Mouse (Mus musculus): ENCODE data around the gene Bzw2.

The Bzw2 gene

DNA sequence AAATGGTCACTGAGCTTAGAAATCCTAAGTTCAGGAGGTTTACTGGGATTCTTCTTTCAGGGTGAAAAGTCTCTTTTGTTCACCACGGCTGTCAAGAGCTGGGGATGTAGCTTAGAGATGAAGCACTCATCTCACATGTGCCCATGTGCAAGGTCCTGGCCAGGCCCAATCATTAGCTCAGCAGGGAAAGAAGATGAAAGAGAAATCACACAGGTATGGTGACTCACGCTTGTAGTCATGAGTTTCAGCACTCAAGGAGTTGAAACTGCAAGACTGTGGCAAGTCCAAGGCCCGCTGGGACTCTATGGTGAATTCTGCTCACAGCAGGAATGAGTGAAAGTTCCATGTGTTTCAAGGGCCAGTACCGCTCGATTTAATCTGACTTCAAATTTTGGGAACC lies 23.8 kb downstream of the Bzw2 start:
- no peak for DNase-seq

- DNase-seq: no peak
Measured at GRCm38 (mm10) chr12:36133547-36133946, 24.3 kb downstream of the Bzw2 start.

DNA sequence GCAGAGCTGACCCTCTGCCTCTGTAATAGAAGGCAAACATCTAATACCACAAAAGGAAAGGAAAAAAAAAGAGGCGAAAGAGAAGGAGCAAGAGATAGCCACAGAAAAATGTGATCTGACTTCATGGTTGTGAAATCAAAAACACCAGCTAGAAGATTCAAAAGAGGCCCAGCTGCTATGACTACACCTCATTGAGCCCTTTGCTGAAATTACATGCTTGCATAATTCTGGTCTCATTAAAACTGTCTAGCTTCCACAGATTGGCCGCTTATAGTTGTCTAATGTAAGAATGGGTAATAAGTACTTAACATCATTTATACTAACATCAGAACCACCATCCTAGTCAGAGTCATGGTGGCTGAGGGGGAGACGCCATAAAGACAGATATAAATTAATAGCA lies 25.2 kb downstream of the Bzw2 start:
- DNase-seq: no peak

GRCm38 (mm10) chr12:36132254-36132653 lies 25.6 kb downstream of the Bzw2 start:
- DNase-seq: no peak

GRCm38 (mm10) chr12:36129826-36130225 lies 28.1 kb downstream of the Bzw2 start:
- no peak for DNase-seq

DNA sequence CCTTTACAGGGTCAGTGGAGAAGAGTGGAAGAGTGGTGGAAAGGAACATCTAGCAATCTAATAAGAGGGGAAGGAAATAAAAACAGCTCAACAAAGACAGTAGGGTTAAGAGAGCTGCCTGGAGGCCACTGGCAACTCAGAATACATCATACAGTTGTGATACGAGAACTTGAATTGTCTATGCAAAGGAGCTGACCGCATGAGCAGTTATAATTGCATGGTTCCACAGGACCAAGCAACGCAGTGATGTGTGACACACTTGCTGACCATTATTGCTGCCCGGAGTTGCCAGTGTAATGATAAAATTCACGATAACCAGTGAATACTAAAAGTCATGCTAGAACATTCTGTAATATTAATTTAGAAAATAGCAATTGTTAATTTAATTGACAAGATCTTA lies 31.8 kb downstream of the Bzw2 start:
- no peak for DNase-seq

- no peak for DNase-seq
Measured at GRCm38 (mm10) chr12:36119244-36119643, 38.6 kb downstream of the Bzw2 start.

- DNase-seq: no peak
Measured at GRCm38 (mm10) chr12:36117161-36117560, 40.7 kb downstream of the Bzw2 start.

GRCm38 (mm10) chr12:36112081-36112480 lies 45.8 kb downstream of the Bzw2 start:
- no peak for DNase-seq

GRCm38 (mm10) chr12:36111110-36111509 lies 46.8 kb downstream of the Bzw2 start:
- DNase-seq: no peak

DNA sequence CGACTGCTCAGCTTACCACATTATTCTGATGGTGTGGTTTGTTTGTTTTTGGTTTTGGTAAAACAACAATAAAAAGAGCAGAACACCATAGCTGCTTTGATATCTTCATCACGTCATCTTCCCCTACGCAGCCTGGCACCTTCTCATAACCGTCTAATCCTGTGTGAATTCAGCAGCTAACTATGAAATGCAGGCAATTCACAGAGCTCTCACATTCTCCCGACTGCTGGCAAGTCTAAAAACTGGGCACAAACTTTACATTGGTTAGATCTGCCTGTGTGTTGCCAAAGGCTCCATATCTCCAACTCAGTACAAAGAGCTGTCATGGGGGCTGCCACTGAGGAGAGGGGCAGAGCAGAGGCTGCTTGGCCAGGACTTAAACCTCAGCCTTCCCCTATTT lies 47.4 kb downstream of the Bzw2 start:
- DNase-seq: no peak

DNA sequence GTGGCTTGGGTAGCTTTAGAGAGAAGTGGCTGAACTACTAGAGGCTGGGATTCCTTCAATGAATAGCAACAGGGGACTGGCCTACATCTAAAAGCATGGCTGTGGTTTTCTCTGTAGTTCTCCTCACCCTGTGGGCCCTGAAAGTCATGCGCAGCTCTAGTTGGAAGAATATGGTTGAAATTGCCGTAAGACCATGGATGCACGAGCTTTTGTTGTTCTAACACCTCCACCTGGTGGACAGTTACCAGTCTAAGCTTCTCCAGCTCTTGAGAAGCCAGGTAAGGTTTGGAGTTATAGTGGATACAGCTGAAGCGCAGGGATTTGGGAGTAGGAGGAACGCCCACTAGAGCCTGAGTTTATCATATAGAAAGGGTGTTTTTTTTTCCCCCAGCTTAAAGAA lies 49.4 kb downstream of the Bzw2 start:
- no peak for DNase-seq

- no peak for DNase-seq
Measured at GRCm38 (mm10) chr12:36103592-36103910, 54.3 kb downstream of the Bzw2 start.

DNA sequence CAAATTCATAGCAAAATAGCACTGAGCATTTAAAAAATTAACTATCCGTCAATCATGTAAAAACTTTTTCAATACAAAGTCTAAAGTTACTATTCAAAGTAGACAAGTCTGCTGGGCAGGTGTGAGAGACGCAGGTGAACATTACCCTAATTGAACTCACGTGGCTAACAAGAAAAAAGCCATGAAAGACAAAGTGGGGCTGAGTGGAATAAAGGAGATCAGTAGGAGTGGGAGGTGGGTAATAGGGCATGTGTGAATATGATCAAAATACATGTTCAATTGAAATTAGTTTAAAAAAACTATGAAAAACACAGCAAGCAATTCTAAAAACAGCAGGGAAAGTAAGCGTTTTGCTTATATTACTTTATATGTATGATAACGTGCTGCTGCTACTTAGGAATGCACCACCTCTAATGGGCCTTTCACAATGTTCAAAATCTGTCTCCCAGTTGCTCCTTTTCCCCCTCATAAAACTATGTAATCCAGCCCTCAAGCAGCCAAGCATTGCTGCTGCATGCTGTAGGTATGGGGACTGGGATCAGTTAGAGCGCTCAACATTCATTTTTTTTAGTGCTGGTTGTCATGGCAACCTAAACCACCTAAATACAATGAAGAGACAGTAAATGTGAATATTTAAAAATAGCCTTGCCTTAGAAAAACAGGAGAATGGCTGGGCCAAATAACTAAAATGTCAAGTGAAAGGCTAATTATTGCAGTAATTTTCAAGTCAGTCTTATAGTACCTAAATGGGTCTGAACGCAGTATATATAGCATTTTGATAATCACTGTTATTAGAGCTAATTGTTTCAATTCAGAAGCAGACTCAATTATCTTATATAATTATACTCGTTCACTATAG lies 54.9 kb downstream of the Bzw2 start:
- no peak for DNase-seq

DNA sequence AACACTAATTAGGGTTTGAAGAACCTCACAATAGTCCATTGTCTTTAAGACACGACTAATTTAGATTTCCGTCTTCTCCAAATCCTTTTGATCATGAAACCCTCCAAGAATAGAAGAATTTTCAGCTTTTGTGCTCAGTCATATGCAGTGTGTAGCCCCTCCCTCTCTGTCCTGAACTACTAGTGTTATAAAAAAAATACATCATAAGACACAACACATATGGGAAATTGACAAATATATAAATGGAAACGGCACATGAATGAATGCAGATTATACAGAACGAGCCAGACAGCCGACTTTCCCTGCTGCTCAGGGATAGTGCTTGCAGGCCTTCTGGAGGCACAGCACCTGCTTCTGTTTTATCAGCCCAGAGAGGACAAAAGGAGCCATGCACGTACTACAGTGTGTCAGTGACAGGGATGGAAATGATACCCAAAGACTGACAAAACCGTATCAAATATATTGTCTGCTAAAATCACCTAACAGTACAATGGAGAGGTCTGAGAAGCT lies 62.5 kb downstream of the Bzw2 start:
- no peak for DNase-seq

DNA sequence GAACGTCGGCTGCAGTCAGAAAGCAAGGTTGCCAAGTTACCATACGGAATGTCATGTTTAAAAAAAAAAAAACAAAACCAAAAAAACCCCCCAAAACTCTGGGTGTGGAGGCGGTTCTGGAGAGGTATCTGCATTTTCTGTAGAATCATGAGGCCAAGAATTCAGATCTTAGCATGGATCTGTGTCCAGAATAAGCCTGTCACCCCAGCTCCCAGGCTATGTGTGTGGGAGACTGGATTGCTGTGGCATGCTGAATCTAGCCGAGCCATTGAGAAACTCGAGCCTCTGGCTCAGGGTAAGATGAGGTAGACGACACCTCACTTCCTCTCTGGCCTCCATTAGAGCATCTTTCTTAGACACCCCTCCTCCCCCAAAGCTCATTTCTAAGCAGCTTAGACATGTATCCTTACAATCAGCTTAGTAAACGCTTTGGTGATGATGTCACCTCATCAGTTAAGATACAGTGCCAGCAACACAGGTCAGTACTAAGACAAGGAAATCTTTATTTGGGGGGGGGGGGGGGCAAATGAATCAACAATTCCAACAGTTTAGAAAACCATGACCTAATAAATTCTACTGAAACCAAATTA lies 64.7 kb downstream of the Bzw2 start:
- DNase-seq: no peak

- DNase-seq: no peak
Measured at GRCm38 (mm10) chr12:36091964-36092363, 65.9 kb downstream of the Bzw2 start.

DNA sequence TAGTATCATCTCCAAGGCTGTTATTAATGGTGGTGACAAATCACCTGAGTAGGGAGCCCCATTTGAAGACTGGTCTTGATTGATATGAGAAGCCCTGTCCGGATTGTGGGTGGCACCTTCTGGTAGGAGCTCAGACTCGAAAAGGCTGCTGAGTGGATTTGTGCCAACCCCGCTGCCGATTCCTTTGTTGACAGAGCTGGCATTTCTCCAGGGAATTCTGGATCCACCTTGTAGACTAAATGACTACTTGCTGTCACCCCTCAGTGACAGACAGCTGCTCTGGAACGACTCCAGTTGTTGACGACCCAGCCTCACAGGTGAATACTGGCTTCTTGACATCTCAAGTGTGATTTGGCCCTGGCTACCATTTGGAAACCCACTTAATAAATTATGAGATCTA lies 68.7 kb downstream of the Bzw2 start:
- no peak for DNase-seq

DNA sequence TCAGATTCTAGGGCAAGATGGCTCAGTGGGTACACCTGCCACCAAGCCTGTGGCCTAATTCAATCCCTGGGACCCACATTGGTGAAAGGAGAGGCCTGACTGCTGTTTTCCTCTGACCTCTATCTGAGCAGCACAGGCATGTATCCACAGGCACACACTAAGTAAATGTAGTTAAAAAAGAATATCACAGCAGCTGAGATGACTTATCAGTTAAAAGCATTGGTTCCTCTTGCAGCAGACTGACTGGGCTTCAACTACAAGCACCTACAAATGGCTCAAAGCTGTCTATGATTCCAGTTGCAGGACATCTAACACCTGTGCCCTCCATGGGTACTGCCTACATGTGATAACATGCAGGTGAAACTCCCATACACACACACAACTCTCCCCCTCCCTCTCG lies 69.1 kb downstream of the Bzw2 start:
- no peak for DNase-seq

GRCm38 (mm10) chr12:36085380-36085779 lies 72.5 kb downstream of the Bzw2 start:
- no peak for DNase-seq

DNA sequence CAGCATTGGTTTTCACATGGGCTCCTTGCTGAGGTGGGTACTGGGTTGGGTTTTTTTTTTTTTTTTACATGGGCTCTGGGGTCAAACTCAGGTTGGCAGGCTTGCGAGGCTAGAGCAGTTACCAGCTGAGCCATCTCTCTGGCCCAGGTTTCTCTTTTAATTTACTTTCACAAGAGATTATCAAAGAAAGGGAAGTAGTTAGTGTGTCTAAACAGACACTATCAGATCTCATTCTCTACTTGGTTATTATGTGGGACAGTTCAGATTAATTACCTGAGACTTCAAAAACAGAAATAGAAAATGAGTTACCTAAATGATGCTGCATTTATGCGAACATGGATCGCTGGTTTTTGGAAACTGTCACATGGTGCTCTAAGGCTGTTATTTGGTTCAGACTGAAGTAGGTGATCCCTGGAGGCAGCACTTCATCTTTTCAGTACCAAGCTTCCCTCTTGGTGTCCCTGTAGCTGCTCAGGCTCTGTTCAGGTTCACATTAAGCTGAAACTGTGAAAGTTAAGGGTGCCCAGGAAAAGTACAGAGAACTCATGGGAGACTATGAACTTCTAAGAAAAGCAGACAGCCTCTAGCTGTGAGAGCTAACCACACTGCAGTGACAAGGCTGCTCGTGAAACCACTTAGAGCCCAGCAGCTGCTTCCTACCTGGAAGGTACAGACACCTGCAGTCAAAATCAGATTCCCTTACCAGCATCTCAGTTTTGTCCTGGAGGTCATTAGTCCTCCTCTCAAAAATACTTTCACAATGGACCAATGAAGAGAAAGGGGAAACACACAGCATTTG lies 79.6 kb downstream of the Bzw2 start:
- DNase-seq: no peak

DNA sequence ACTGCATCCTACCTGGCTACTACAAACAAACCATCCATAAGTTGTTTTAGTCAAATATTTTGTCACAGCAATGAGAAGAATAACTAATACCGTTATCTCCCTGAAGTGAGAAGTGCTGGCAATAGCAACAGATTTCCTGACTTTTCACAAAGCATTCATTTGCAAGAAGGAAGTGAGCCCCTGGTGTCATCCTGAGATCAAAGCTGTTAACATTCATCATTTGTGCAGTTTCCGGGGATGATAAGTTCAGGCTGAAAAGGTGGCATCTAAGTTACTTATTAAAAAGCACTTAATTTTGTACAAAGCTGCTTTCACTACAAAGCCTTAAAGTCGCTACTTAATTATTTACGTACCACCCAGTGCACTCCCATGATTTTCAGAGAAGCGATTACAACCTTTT lies 85.0 kb downstream of the Bzw2 start:
- DNase-seq: no peak

- no peak for DNase-seq
Measured at GRCm38 (mm10) chr12:36070231-36070630, 87.6 kb downstream of the Bzw2 start.

GRCm38 (mm10) chr12:36067538-36067937 lies 90.3 kb downstream of the Bzw2 start:
- no peak for DNase-seq
